ENCODE assay signal across 10 mouse cellular contexts in genomic region chr14:79522387-79522786, GRCm38 (mm10). TPM values are rescaled to one million over a fixed set of nuclear protein-coding genes. Genes with fewer than 3 reads are reported as not detected.
A peak's percentile ranks its signal among the peaks of the same experiment; 100 is the strongest.
DNase-seq lines count a peak whose midpoint lies in the region; ATAC-seq lines count a peak whose summit lies in the region.
"Had no signal": no experiment of that assay in that cellular context is flagged by ENCODE, and none has a peak within 500 bp of the region (broad histone marks: within the 10 kb centered on the region; RNA-seq: fewer than 3 reads in every experiment).

No protein-coding gene starts in this region.

- H3K36me3 ChIP-seq in forebrain, embryonic 11.5 days (ENCODE audit: control insufficient read depth, insufficient read depth, low read length): no peaks in the 10 kb centered on the region
- no peaks in the 10 kb centered on the region for H3K36me3 ChIP-seq in forebrain, embryonic 12.5 days (replicated peaks)

- no peak overlapping the region for H3K4me3 ChIP-seq in forebrain, embryonic 11.5 days (ENCODE audit: low read depth, low read length)
- H3K4me3 ChIP-seq in forebrain, embryonic 12.5 days (replicated peaks): no peak overlapping the region
- H3K4me3 ChIP-seq: myocyte had no signal

- peak; percentile 39 for ATAC-seq in common myeloid progenitor, adult 5-6 weeks (replicated peaks; ENCODE audit: low read depth, poor library complexity, severe bottlenecking)
- peak; percentile 51 for ATAC-seq in megakaryocyte, adult 5-6 weeks (ENCODE audit: poor library complexity, severe bottlenecking)
- no peak for ATAC-seq in forebrain, embryonic 11.5 days (replicated peaks; ENCODE audit: low FRiP score)
- no peak for ATAC-seq in forebrain, embryonic 12.5 days (ENCODE audit: low FRiP score)

- no peaks in the 10 kb centered on the region for H3K9me3 ChIP-seq in forebrain, embryonic 11.5 days (ENCODE audit: control insufficient read depth, low read length)
- H3K9me3 ChIP-seq in forebrain, embryonic 12.5 days: no peaks in the 10 kb centered on the region

- no peak overlapping the region for H3K9ac ChIP-seq in forebrain, embryonic 11.5 days (ENCODE audit: low read length)
- H3K9ac ChIP-seq in forebrain, embryonic 12.5 days: no peak overlapping the region

- H3K4me2 ChIP-seq in forebrain, embryonic 11.5 days (ENCODE audit: low read depth, low read length, severe bottlenecking): no peak overlapping the region
- no peak overlapping the region for H3K4me2 ChIP-seq in forebrain, embryonic 12.5 days

- no peaks in the 10 kb centered on the region for H3K27me3 ChIP-seq in forebrain, embryonic 11.5 days (ENCODE audit: control insufficient read depth, insufficient read depth, low read length)
- H3K27me3 ChIP-seq in forebrain, embryonic 12.5 days: no peaks in the 10 kb centered on the region

- H3K27ac ChIP-seq in forebrain, embryonic 11.5 days (ENCODE audit: low read depth, low read length): no peak overlapping the region
- H3K27ac ChIP-seq in forebrain, embryonic 12.5 days: no peak overlapping the region

- H3K4me1 ChIP-seq in forebrain, embryonic 11.5 days (replicated peaks; ENCODE audit: control insufficient read depth, insufficient read depth, low read length): no peaks in the 10 kb centered on the region; the same call in 1 of the 2 replicates
- H3K4me1 ChIP-seq in forebrain, embryonic 12.5 days: no peaks in the 10 kb centered on the region

- peak; percentile 72 to 73 for DNase-seq in spleen, postnatal 36 days (ENCODE audit: low spot score in 2 of 2)
- no peak for DNase-seq in spleen, postnatal 14 days (ENCODE audit: low spot score in 2 of 2)
- DNase-seq in thymus, postnatal 4 days: peak; percentile 48
- DNase-seq in forebrain, embryonic 11.5 days (ENCODE audit: low spot score): no peak
- DNase-seq: cerebellum, postnatal 10 days; kidney, postnatal 25 days had no signal

- WGBS in forebrain, embryonic 11.5 days: 91% methylated on average over 9 of the region's 9 CpGs
- 89% methylated on average over 9 of the region's 9 CpGs for WGBS in forebrain, embryonic 12.5 days

RNA-seq across cellular contexts. Expression of gene Wbp4, which starts 41.1 kb away (rescaled TPM):
- 81.4 and 84.9 TPM in 2 replicates for total RNA-seq in common myeloid progenitor, adult 5-6 weeks (2017)
- 31.4 and 38.6 TPM in 2 replicates for total RNA-seq in megakaryocyte, adult 5-6 weeks (2015)
- 72.6 and 75.8 TPM in 2 replicates for total RNA-seq in megakaryocyte, adult 5-6 weeks (2017)
- polyA plus RNA-seq in forebrain, embryonic 11.5 days (2014; fragmentation: Nextera tagmentation; extraction: Ambion mirVana): 58.4 and 58.6 TPM in 2 replicates
- polyA plus RNA-seq in forebrain, embryonic 12.5 days (2016; fragmentation: Nextera tagmentation; extraction: Ambion mirVana): 55.9 and 56.7 TPM in 2 replicates

RNA-seq across cellular contexts. Expression of gene Elf1, which starts 41.4 kb away (rescaled TPM):
- 270 and 285 TPM in 2 replicates for total RNA-seq in common myeloid progenitor, adult 5-6 weeks (2017)
- total RNA-seq in megakaryocyte, adult 5-6 weeks (2015): 66.4 and 69.3 TPM in 2 replicates
- 138 and 142 TPM in 2 replicates for total RNA-seq in megakaryocyte, adult 5-6 weeks (2017)
- 7.5 and 7.6 TPM in 2 replicates for polyA plus RNA-seq in forebrain, embryonic 11.5 days (2014; fragmentation: Nextera tagmentation; extraction: Ambion mirVana)
- 5.7 and 6.2 TPM in 2 replicates for polyA plus RNA-seq in forebrain, embryonic 12.5 days (2016; fragmentation: Nextera tagmentation; extraction: Ambion mirVana)

Comparison
In these comparisons a context has a peak if more than half of its experiments do, and no peak if none do; other contexts are left out.
1. DNase-seq: peak in spleen, postnatal 36 days (2 of 2) and thymus, postnatal 4 days (single experiment); none in spleen, postnatal 14 days (0 of 2) and forebrain, embryonic 11.5 days (single experiment).
2. ATAC-seq: peak in common myeloid progenitor, adult 5-6 weeks (single experiment) and megakaryocyte, adult 5-6 weeks (single experiment); none in forebrain, embryonic 11.5 days (single experiment) and forebrain, embryonic 12.5 days (single experiment).